Mouse (Mus musculus) gastrocnemius, postnatal 25 days (tissue): ENCODE results near the gene Pyy. TPM values are rescaled to one million over a fixed set of nuclear protein-coding genes. Genes with fewer than 3 reads are reported as not detected.

Experiments
- DNase-seq: peaks from one replicate; pipeline ENCODE4 v3.0.0; 2022
- long read RNA-seq, 2 experiments: library from polyadenylated mRNA; stranded (forward); transcript quantifications; one replicate each; pipeline ENCODE4 v2.0.0; 2021
- total RNA-seq, 2 experiments: library from RNA; stranded (reverse); gene quantifications; 1 replicate in 1 of 2; 2 replicates in 1 of 2; pipeline ENCODE4 v1.2.3; 2021

Pyy gene
- total RNA-seq = not detected
- long read RNA-seq, experiment 1 = 0 reads
- long read RNA-seq, experiment 2 = 0 reads

GRCm38 (mm10) chr11:102107732-102108131 lies at the start of gene Pyy:
TSS of gene Pyy (minus strand) at chr11:102107832.
- no peak for DNase-seq

- DNase-seq = no peak
Measured at GRCm38 (mm10) chr11:102156786-102157089, 49.1 kb upstream of the Pyy start.

- peak; percentile 88 for DNase-seq
Measured at GRCm38 (mm10) chr11:102156039-102156785, 48.6 kb upstream of the Pyy start, which contains the start of gene Tmem101. TSS of gene Tmem101 (minus strand) at chr11:102156404.

- DNase-seq = no peak
Measured at GRCm38 (mm10) chr11:102147213-102147989, 39.8 kb upstream of the Pyy start.

- DNase-seq = no peak
Measured at GRCm38 (mm10) chr11:102146531-102146930, 38.9 kb upstream of the Pyy start.

- no peak for DNase-seq
Measured at GRCm38 (mm10) chr11:102146005-102146404, 38.4 kb upstream of the Pyy start.

- DNase-seq = no peak
Measured at GRCm38 (mm10) chr11:102145471-102146001, 37.9 kb upstream of the Pyy start, which contains the start of gene Nags. TSS of gene Nags (plus strand) at chr11:102145513.

- no peak for DNase-seq
Measured at GRCm38 (mm10) chr11:102144957-102145470, 37.4 kb upstream of the Pyy start.

GRCm38 (mm10) chr11:102142355-102142754 lies 34.7 kb upstream of the Pyy start:
- DNase-seq = no peak

GRCm38 (mm10) chr11:102140508-102140907 lies 32.9 kb upstream of the Pyy start:
- no peak for DNase-seq

GRCm38 (mm10) chr11:102138447-102138740 lies 30.8 kb upstream of the Pyy start:
- DNase-seq = peak; percentile 29

GRCm38 (mm10) chr11:102137625-102138446 lies 30.2 kb upstream of the Pyy start:
- no peak for DNase-seq

GRCm38 (mm10) chr11:102134516-102134915 lies 26.9 kb upstream of the Pyy start:
- DNase-seq = no peak

GRCm38 (mm10) chr11:102117386-102117785 lies 9.8 kb upstream of the Pyy start:
- no peak for DNase-seq

- DNase-seq = no peak
Measured at GRCm38 (mm10) chr11:102116241-102116640, 8.6 kb upstream of the Pyy start.

- DNase-seq = no peak
Measured at GRCm38 (mm10) chr11:102111576-102111975, 3.9 kb upstream of the Pyy start.

- no peak for DNase-seq
Measured at GRCm38 (mm10) chr11:102106911-102107310, 721 bp downstream of the Pyy start.

GRCm38 (mm10) chr11:102102485-102103258 lies 5.0 kb downstream of the Pyy start:
- peak; percentile 20 for DNase-seq

- DNase-seq = no peak
Measured at GRCm38 (mm10) chr11:102101219-102101618, 6.4 kb downstream of the Pyy start, which contains the start of gene Ppy. TSS of gene Ppy (minus strand) at chr11:102101319.

GRCm38 (mm10) chr11:102096887-102097391 lies 10.7 kb downstream of the Pyy start:
- peak; percentile 48 for DNase-seq

GRCm38 (mm10) chr11:102096446-102096845 lies 11.2 kb downstream of the Pyy start:
- DNase-seq = no peak
